Mouse (Mus musculus): ENCODE results near the gene Wdr95. TPM values are rescaled to one million over a fixed set of nuclear protein-coding genes. Genes with fewer than 3 reads are reported as not detected.
A peak's percentile ranks its signal among the peaks of the same experiment; 100 is the strongest.

Gene Wdr95
- polyA plus RNA-seq, 1 experiment from 2014 or later = 0.08 TPM

DNA sequence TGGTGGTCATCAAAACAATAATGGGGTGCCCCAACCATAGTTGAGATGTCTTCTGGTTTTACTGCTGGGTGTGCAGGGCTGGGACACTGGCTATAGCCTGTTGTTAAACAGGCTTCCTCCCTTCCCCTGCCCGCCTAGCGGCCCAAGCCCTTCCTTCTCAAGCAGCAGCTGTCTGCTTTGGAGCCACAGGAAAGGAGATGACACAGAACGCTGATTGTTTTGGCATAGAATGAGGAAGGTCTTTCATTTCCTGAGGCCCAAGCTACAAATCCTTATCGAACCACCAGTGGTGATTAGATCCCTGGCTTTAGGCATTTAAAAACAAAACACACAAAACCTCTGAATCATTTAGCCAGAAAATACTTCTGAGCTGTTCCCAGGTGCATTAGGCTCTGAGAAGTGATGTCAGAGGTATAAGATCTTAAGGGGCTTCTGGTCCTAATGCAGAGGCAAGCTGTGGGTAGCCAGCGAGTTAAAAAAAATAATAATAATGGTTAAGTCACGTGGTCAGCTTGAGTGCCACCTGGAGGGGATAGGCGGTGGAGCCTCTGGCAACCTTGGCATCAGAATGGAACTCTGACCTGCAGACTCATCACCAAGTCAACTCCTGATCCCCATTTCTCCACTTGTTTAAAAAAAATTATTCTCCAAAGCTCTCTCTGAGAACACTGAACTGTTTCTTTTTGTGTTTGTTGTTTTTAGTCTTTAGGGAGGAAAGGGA, 60.5 kb downstream of the Wdr95 start:
- DNase-seq (ENCODE audit: low spot score) = no peak
- H3K4me3 ChIP-seq = no peak overlapping the region
- H3K9me3 ChIP-seq = no peaks in the 10 kb centered on the region
- no peak overlapping the region for H3K27ac ChIP-seq
- H3K36me3 ChIP-seq = no peaks in the 10 kb centered on the region
- H3K4me1 ChIP-seq (replicated peaks) = 0 out of 2 replicates have a peak, but pooled peaks cover 10% of the 10 kb centered on the region
- 68% methylated on average over 7 of the region's 7 CpGs for WGBS
- no peaks in the 10 kb centered on the region for H3K27me3 ChIP-seq (ENCODE audit: insufficient read depth, poor library complexity, severe bottlenecking)

DNA sequence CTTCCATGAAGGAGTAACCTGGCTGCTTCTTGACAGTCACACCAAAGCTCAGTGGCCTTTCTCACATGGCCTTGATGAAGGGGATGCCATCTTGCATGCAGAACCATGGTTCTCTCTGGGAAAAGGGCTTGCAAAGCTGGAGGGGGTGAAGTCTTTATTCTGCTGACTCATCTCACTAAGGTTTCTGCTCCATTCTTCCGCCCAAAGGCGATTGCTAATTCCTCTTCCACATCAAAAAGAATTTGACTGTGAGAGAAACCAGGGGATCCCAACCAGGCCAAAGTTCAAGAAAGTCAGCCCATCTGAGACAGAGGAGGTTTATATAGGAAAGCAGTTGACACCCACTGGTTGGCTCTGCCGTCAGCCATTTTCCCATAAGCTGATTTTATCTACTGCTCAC, 61.5 kb downstream of the Wdr95 start:
- DNase-seq (ENCODE audit: low spot score) = no peak
- WGBS = 74% methylated on average over 3 of the region's 3 CpGs
- no peaks in the 10 kb centered on the region for H3K9me3 ChIP-seq
- no peaks in the 10 kb centered on the region for H3K27me3 ChIP-seq (ENCODE audit: insufficient read depth, poor library complexity, severe bottlenecking)
- no peak overlapping the region for H3K27ac ChIP-seq
- H3K36me3 ChIP-seq = no peaks in the 10 kb centered on the region
- 0 out of 2 replicates have a peak, but pooled peaks cover 10% of the 10 kb centered on the region for H3K4me1 ChIP-seq (replicated peaks)
- no peak overlapping the region for H3K4me3 ChIP-seq

DNA sequence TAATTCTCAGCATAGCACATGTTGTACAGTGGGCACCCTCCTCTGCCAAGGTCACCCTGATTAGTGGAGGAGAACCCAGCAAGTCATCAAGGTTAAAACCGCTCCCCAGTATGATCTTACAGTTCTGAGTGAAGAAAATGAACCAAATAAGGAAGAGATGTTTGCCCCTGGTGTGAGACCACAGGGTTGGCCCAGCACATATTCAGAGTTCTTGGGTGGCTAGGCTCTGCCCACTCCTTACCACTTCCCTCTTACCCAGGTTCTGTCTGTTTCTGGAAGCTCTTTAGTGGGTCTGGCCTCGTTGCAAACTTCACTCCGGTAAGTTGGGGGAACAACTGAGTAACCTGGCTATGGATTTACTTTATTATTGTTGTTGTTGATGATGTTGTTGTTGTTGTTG, 65.7 kb downstream of the Wdr95 start:
- Histone ChIP-seq H3K36me3 (no peaks in the 10 kb centered on the region), H3K4me3 (no peak overlapping the region), H3K27ac (no peak overlapping the region), H3K27me3 (ENCODE audit: insufficient read depth, poor library complexity, severe bottlenecking) (no peaks in the 10 kb centered on the region), H3K4me1 (replicated peaks) (0 out of 2 replicates have a peak, but pooled peaks cover 5% of the 10 kb centered on the region), H3K9me3 (no peaks in the 10 kb centered on the region)
- 91% methylated on average over 3 of the region's 3 CpGs for WGBS
- DNase-seq (ENCODE audit: low spot score) = no peak

DNA sequence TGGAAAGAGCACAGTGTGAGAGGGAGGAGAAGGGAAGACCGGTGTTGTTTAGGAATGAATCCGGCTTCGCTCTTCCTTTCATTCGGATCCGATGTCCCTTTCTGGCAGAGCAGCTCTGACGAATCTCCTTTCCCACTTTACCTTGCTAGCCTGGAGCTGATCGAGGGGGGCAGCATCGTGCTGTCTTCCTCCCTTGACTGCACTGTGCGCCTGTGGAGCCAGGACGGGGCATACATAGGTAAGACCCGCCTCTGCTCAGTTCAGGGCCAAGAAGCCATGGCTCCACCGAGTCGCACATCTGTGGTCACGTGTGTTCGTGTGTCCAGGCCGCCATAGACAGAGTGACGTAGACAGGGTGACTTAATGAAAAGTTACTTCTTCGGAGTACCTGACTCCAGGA, 68.9 kb downstream of the Wdr95 start:
- H3K27ac ChIP-seq = no peak overlapping the region
- no peaks in the 10 kb centered on the region for H3K9me3 ChIP-seq
- H3K27me3 ChIP-seq (ENCODE audit: insufficient read depth, poor library complexity, severe bottlenecking) = no peaks in the 10 kb centered on the region
- no peaks in the 10 kb centered on the region for H3K36me3 ChIP-seq
- H3K4me1 ChIP-seq (replicated peaks) = 0 out of 2 replicates have a peak, but pooled peaks cover 2% of the 10 kb centered on the region
- H3K4me3 ChIP-seq = no peak overlapping the region
- WGBS = 46% methylated on average over 18 of the region's 18 CpGs
- DNase-seq (ENCODE audit: low spot score) = no peak

DNA sequence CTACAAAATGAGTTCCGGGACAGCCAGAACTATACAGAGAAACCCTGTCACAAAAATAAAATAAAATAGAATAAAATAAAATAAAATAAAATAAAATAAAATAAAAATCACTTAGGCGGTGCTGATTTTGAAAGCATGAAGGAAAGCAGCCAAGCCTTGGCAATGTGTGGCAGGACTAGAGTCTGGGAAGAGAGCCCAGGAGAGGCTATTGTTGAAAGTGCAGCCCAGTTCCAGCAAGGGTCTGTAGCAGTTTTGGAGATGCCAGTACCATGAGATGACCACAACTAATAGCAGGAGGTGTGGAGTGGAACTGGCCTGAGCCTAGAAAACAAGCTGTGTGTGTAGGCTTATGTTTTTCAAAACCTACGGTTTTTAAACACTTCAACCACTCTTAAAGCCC, 73.5 kb downstream of the Wdr95 start:
- no peaks in the 10 kb centered on the region for H3K27me3 ChIP-seq (ENCODE audit: insufficient read depth, poor library complexity, severe bottlenecking)
- no peak overlapping the region for H3K27ac ChIP-seq
- H3K9me3 ChIP-seq = no peaks in the 10 kb centered on the region
- WGBS = 93% methylated on average over 3 of the region's 3 CpGs
- 0 out of 2 replicates have a peak, but pooled peaks cover 2% of the 10 kb centered on the region for H3K4me1 ChIP-seq (replicated peaks)
- no peak overlapping the region for H3K4me3 ChIP-seq
- no peaks in the 10 kb centered on the region for H3K36me3 ChIP-seq
- no peak for DNase-seq (ENCODE audit: low spot score)

DNA sequence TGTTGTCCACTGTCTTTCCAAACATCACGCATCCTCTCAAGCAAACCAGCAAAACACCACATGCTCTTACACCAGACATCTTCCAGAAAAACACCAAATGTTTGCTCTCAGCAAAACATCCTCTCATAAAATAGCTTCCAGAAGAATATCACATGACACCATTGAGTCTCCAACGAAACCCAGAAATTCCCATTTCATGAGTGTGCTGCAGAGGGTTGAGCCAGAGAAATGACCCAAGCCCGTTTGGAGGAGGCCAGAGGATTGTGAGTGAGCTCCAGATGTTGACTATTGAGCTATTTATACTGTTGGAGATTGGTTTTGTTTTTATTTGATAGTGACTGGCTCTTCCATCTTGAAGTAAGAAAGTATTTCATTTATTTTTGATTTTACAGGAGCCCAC, 74.8 kb downstream of the Wdr95 start:
- 82% methylated on average over 3 of the region's 3 CpGs for WGBS
- no peak for DNase-seq (ENCODE audit: low spot score)
- Histone ChIP-seq H3K27ac (no peak overlapping the region), H3K4me3 (no peak overlapping the region), H3K27me3 (ENCODE audit: insufficient read depth, poor library complexity, severe bottlenecking) (no peaks in the 10 kb centered on the region), H3K9me3 (no peaks in the 10 kb centered on the region), H3K4me1 (replicated peaks) (no peaks in the 10 kb centered on the region), H3K36me3 (no peaks in the 10 kb centered on the region)

DNA sequence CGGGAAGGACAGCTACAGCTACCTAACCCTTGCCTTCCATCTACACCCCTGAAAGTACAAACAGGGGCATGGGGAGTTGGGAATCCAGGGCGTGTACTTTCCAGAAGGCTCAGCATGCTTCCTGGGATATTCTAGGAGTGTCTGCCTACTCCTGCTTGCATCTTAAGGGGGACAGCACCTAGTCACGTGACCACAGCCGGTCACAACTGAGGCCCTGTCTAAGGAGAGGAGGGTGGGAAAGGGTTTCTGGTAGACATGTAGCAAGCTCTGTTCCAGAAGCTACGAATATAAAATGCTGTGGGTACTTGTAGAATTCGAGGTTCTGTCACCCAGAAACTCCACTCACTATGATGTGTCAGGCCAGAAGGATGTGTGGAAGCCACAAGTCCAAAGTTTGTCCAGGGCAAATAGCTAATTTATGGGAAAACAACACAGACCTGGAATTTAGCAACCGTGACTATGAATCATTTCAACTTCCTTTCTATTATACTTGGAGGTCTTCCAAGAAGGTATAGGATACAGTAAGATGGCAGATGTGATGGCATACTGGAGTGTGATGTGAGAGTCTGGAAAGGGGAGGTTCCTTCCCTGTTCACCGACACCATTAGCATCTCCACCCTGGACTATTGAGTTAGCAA, 78.7 kb downstream of the Wdr95 start:
- 85% methylated on average over 8 of the region's 8 CpGs for WGBS

DNA sequence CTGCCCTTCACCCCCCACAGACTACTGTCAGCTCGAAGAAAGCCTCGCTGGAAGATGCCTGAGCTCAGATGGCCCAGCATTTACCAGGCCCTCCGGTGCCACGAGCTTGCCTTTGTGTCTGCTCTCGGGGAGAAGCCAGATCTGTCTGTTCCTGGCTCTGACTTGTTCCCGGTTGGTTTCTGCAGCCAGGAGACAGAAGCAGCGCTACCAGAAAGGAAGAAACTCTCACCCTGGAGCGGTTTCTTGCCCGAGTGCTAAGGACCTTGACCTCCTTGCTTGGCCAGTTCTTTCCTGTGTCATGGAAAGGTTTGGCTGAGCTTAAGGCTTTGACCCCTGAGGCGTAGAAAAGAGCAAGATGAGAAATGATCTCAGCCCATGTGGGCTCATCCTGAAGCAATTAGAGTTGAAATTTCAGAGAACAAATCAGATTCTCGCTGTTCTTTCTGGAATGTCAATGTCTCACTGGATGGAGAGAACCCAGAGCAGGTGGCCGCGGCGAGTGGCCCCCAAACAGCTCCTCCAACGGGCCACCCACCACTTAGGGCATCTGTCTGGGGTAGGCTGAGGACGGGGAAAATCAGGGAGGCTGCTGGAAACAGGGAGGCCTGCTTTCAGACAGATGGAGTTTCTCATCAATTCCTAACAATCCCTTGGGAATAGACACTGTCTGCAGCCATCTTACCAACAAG, 83.1 kb downstream of the Wdr95 start:
- Histone ChIP-seq H3K27me3 (ENCODE audit: insufficient read depth, poor library complexity, severe bottlenecking) (no peaks in the 10 kb centered on the region), H3K9me3 (no peaks in the 10 kb centered on the region), H3K27ac (peak overlapping the region; percentile 59), H3K4me3 (no peak overlapping the region), H3K4me1 (replicated peaks) (peaks cover 20% of the 10 kb centered on the region), H3K36me3 (peaks cover 34% of the 10 kb centered on the region)
- WGBS = 68% methylated on average over 16 of the region's 16 CpGs
- DNase-seq (ENCODE audit: low spot score) = peak; percentile 14

More for the DNA sequence above, 78.7 kb downstream of the Wdr95 start:
- Histone ChIP-seq H3K4me3 (no peak overlapping the region), H3K27me3 (ENCODE audit: insufficient read depth, poor library complexity, severe bottlenecking) (no peaks in the 10 kb centered on the region), H3K9me3 (no peaks in the 10 kb centered on the region), H3K36me3 (no peaks in the 10 kb centered on the region), H3K4me1 (replicated peaks) (peaks cover 12% of the 10 kb centered on the region), H3K27ac (no peak overlapping the region)
- DNase-seq (ENCODE audit: low spot score) = no peak

DNA sequence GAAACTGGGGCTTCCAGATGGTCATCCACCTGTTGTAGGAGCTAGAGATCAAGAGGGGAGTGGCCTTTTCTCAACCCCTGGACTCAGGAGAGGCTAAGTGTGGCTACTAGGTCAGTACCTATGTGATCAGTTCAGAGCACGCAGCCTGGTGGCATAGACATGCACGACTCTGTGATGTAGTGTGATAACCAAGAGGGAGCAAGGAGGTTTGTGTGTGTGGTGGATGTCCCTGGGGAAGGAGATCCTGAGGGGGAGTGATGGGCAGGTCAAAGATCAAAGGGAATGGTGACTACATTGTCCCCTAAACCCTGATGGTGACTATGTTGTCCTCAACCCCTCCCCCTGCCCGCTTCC, 83.7 kb downstream of the Wdr95 start:
- peak overlapping the region; percentile 23 for H3K27ac ChIP-seq
- WGBS = 84% methylated on average over 3 of the region's 3 CpGs
- H3K27me3 ChIP-seq (ENCODE audit: insufficient read depth, poor library complexity, severe bottlenecking) = no peaks in the 10 kb centered on the region
- H3K9me3 ChIP-seq = no peaks in the 10 kb centered on the region
- DNase-seq (ENCODE audit: low spot score) = no peak
- no peak overlapping the region for H3K4me3 ChIP-seq
- peaks cover 20% of the 10 kb centered on the region for H3K4me1 ChIP-seq (replicated peaks)
- H3K36me3 ChIP-seq = peaks cover 39% of the 10 kb centered on the region

DNA sequence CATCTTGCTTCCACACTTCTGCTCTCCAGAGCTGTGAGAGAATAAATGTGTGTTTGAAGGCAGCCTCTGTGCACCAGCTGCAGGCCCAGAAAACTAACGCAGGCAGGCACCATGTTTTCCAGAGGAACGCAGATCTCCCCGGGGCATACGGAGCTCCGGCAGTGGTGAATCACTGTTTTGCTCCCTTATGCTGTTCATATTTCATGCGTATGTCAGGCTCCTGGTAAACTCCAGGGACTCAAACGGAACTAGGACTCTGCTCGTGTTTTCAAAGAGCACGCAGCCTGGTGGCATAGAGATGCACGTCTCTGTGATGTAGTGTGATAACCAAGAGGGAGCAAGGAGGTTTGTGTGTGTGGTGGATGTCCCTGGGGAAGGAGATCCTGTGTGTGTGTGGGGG, 84.3 kb downstream of the Wdr95 start:
- Histone ChIP-seq H3K4me3 (no peak overlapping the region), H3K4me1 (replicated peaks) (peaks cover 20% of the 10 kb centered on the region), H3K9me3 (no peaks in the 10 kb centered on the region), H3K27me3 (ENCODE audit: insufficient read depth, poor library complexity, severe bottlenecking) (no peaks in the 10 kb centered on the region), H3K27ac (peak overlapping the region; percentile 50), H3K36me3 (peaks cover 45% of the 10 kb centered on the region)
- WGBS = 76% methylated on average over 10 of the region's 10 CpGs
- DNase-seq (ENCODE audit: low spot score) = no peak

DNA sequence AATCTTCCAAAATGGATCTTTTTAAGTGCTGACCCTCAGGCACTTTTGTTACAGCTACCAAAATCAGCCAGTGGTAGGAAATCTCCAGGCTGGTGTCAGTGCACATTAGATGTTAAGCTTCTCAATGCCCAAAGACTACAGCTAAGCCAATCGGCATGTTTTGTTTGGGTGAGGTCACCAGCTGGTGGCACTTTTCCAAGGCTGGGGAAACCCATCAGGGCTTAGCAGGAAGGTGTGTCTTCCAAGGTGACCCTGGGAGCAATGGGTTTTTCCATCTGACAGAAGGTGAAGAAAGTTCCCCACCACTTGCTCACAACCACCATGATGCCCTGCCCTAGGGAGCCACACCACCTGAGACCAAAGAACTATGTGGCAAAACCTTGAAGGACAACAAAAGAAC, 87.7 kb downstream of the Wdr95 start:
- WGBS = 85% methylated on average over 1 of the region's 1 CpGs
- Histone ChIP-seq H3K4me3 (no peak overlapping the region), H3K36me3 (peaks cover 79% of the 10 kb centered on the region), H3K27ac (no peak overlapping the region), H3K4me1 (replicated peaks) (peaks cover 19% of the 10 kb centered on the region), H3K9me3 (no peaks in the 10 kb centered on the region), H3K27me3 (ENCODE audit: insufficient read depth, poor library complexity, severe bottlenecking) (no peaks in the 10 kb centered on the region)
- no peak for DNase-seq (ENCODE audit: low spot score)

DNA sequence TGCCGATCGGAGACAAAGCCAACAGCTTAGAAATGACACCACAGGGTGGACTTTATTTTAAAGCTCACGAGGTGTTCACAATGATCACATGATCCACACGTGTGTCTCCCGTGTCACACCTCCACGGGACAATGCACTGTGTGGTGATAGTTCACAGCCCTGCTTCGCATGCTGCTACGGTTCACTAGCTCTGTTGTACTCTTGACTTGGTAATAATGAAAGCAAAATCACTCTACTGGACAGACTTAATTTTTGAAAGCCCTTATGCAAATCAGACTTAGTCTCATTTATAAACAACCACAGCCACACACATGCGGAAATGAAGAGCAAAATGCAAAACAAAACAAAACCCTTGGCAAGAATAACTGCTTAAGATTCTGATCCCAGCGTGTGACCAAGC, 88.3 kb downstream of the Wdr95 start:
- H3K4me1 ChIP-seq (replicated peaks) = peaks cover 12% of the 10 kb centered on the region
- H3K4me3 ChIP-seq = no peak overlapping the region
- DNase-seq (ENCODE audit: low spot score) = no peak
- no peaks in the 10 kb centered on the region for H3K27me3 ChIP-seq (ENCODE audit: insufficient read depth, poor library complexity, severe bottlenecking)
- WGBS = 88% methylated on average over 10 of the region's 10 CpGs
- no peak overlapping the region for H3K27ac ChIP-seq
- peaks cover 86% of the 10 kb centered on the region for H3K36me3 ChIP-seq
- H3K9me3 ChIP-seq = no peaks in the 10 kb centered on the region

DNA sequence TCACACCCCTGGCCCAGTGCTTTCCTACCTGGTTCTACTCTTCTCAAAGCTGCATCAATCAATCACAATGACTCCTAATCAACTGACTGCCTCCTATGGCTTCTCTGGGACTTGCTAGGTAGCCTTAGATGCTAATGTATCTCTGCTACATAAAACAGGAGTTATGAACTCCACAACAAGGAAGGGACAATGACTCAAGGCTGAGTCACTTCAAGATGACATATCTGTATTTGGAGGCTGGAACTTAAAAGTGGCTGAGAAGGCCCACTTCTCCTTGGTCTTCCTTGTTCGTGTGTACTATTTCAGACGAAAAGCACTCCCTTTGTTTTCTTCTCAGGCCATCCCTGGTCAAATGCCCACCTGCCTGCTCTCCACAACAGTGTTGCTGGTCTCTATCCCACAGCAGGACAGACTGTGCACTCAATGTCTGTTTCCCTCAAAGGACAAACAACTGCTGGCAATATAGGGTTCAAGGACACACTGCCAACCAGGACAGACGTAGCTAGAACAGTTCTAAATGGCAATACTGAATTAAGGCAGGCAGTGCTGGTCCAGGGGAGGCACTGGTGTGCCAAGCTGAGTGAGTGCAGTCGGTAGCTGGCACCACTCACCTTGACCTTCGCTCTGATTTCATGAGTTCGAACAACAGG, 89.4 kb downstream of the Wdr95 start:
- Histone ChIP-seq H3K27ac (no peak overlapping the region), H3K9me3 (no peaks in the 10 kb centered on the region), H3K4me3 (no peak overlapping the region), H3K4me1 (replicated peaks) (0 out of 2 replicates have a peak, but pooled peaks cover 1% of the 10 kb centered on the region), H3K27me3 (ENCODE audit: insufficient read depth, poor library complexity, severe bottlenecking) (no peaks in the 10 kb centered on the region), H3K36me3 (peaks cover 95% of the 10 kb centered on the region)
- 92% methylated on average over 6 of the region's 6 CpGs for WGBS
- no peak for DNase-seq (ENCODE audit: low spot score)

Measured in hindbrain, embryonic 10.5 days (tissue).